Mouse (Mus musculus) megakaryocyte, embryonic 14.5 days (primary cell): Measurements from ENCODE around the gene A1cf.

Experiments
- FLI1 ChIP-seq: IDR thresholded peaks from 2 replicates; pipeline ENCODE4 v1.6.1; 2012; ENCODE audit warnings: low read length, inconsistent platforms, mixed read lengths
- GATA1 ChIP-seq: IDR thresholded peaks from 3 replicates; pipeline ENCODE4 v1.6.1; 2012; ENCODE audit warnings: mixed read lengths, low read length, inconsistent platforms, borderline replicate concordance

- TF ChIP-seq GATA1, result no peak
- TF ChIP-seq FLI1, result no peak
Measured at GRCm38 (mm10) chr19:31861909-31862308, 6.7 kb upstream of the A1cf start.
